Comparison of ENCODE assay signal across 10 mouse cellular contexts in the genomic region with DNA sequence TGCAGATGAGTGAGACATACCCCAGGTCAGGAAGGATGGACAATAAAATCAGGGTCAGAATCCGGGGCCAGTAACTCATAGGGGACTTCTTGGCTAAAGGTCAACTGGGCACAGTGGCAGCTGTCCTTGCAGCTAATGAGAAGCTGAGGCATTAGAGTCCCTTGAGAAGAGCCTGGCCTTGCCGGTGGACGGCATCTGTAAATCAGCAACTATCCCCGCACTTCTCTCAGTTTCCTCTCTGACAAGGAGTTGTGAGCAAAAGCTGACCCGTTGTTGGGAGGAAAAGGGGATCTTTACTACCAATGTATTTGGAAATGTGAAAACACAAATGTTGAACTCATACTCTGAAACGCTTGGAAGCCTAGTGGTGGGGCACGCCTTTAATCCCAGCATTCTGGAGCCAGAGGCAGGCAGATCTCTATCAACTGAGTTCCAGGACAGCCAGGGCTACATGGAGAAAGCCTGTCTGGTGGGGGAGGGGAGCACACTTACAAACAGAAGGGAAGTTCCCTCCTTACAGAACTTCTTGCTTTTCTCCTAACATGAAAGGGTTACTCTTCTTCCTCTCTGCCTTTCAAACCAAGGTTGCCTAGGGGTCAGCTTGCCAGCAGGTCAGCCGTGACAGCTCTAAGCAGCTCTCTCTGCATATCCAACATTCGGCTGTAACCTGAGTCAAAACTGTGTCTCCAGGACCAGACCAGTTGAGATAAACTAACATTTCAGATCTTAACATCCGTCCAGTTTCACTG. TPM values are rescaled to one million over a fixed set of nuclear protein-coding genes. Genes with fewer than 3 reads are reported as not detected.
DNase-seq lines count a peak whose midpoint lies in the region; ATAC-seq lines count a peak whose summit lies in the region.
"Had no signal": no experiment of that assay in that cellular context is flagged by ENCODE, and none has a peak within 500 bp of the region (broad histone marks: within the 10 kb centered on the region; RNA-seq: fewer than 3 reads in every experiment).

No protein-coding gene starts in this region.

- 50% methylated on average over 10 of the region's 10 CpGs for WGBS in hindbrain, embryonic 10.5 days
- 54% methylated on average over 10 of the region's 10 CpGs for WGBS in hindbrain, embryonic 12.5 days
- WGBS in heart, embryonic 12.5 days: 56% methylated on average over 10 of the region's 10 CpGs

- no peak for ATAC-seq in hindbrain, embryonic 12.5 days (ENCODE audit: low FRiP score)
- no peak for ATAC-seq in heart, embryonic 12.5 days (ENCODE audit: insufficient number of reproducible peaks, low FRiP score)
- ATAC-seq: forebrain, embryonic 14.5 days had no signal

- no peak overlapping the region for H3K4me2 ChIP-seq in hindbrain, embryonic 12.5 days (replicated peaks)
- peak overlapping the region; percentile 31 for H3K4me2 ChIP-seq in heart, embryonic 12.5 days
- H3K4me2 ChIP-seq: midbrain, embryonic 12.5 days had no signal

- H3K9me3 ChIP-seq in hindbrain, embryonic 10.5 days: no peaks in the 10 kb centered on the region
- H3K9me3 ChIP-seq in hindbrain, embryonic 12.5 days (replicated peaks): no peaks in the 10 kb centered on the region
- H3K9me3 ChIP-seq in heart, embryonic 12.5 days (replicated peaks): no peaks in the 10 kb centered on the region
- H3K9me3 ChIP-seq: midbrain, embryonic 12.5 days had no signal

- peak overlapping the region; percentile 40; the same call in 1 of the 2 replicates for H3K27ac ChIP-seq in hindbrain, embryonic 10.5 days
- H3K27ac ChIP-seq in hindbrain, embryonic 12.5 days: no peak overlapping the region
- H3K27ac ChIP-seq in heart, embryonic 12.5 days (ENCODE audit: poor library complexity, severe bottlenecking): peak overlapping the region; percentile 83
- H3K27ac ChIP-seq: midbrain, embryonic 12.5 days had no signal

- peaks cover 13% of the 10 kb centered on the region for H3K4me1 ChIP-seq in hindbrain, embryonic 10.5 days (replicated peaks)
- peaks cover 7% of the 10 kb centered on the region; the same call in 1 of the 2 replicates for H3K4me1 ChIP-seq in hindbrain, embryonic 12.5 days
- peaks cover 34% of the 10 kb centered on the region for H3K4me1 ChIP-seq in heart, embryonic 12.5 days (replicated peaks)

- H3K36me3 ChIP-seq in hindbrain, embryonic 10.5 days: no peaks in the 10 kb centered on the region
- H3K36me3 ChIP-seq in hindbrain, embryonic 12.5 days: peaks cover 5% of the 10 kb centered on the region; the same call in 1 of the 2 replicates
- peaks cover 7% of the 10 kb centered on the region; the same call in 1 of the 2 replicates for H3K36me3 ChIP-seq in heart, embryonic 12.5 days
- H3K36me3 ChIP-seq: midbrain, embryonic 12.5 days had no signal

- H3K9ac ChIP-seq in hindbrain, embryonic 12.5 days: no peak overlapping the region
- 0 out of 2 replicates have a peak overlapping the region, but pooled peaks have one; percentile 28 for H3K9ac ChIP-seq in heart, embryonic 12.5 days
- H3K9ac ChIP-seq: midbrain, embryonic 12.5 days had no signal

- peak; percentile 20 for DNase-seq in hindbrain, embryonic 10.5 days (ENCODE audit: low spot score)
- DNase-seq in ZHBTc4 (ENCODE audit: low read depth, low spot score): peak; percentile 93
- peak; percentile 34 to 61 for DNase-seq in kidney, postnatal 25 days
- no peak for DNase-seq in cerebellum, postnatal 25 days
- DNase-seq in frontal cortex, postnatal 36 days (ENCODE audit: low spot score in 2 of 2): no peak
- no peak for DNase-seq in right cerebral cortex, adult 18-20 months

- H3K4me3 ChIP-seq in hindbrain, embryonic 10.5 days: no peak overlapping the region
- H3K4me3 ChIP-seq in hindbrain, embryonic 12.5 days: no peak overlapping the region
- no peak overlapping the region for H3K4me3 ChIP-seq in heart, embryonic 12.5 days
- H3K4me3 ChIP-seq: midbrain, embryonic 12.5 days had no signal

- H3K27me3 ChIP-seq in hindbrain, embryonic 10.5 days (ENCODE audit: insufficient read depth, poor library complexity, severe bottlenecking): no peaks in the 10 kb centered on the region
- no peaks in the 10 kb centered on the region for H3K27me3 ChIP-seq in hindbrain, embryonic 12.5 days
- H3K27me3 ChIP-seq in heart, embryonic 12.5 days (replicated peaks): no peaks in the 10 kb centered on the region
- H3K27me3 ChIP-seq: midbrain, embryonic 12.5 days had no signal

RNA-seq across cellular contexts. Expression of a gene that starts 14.1 kb away (rescaled TPM):
- polyA plus RNA-seq in hindbrain, embryonic 10.5 days (2016; fragmentation: Nextera tagmentation; extraction: Ambion mirVana): 34.5 and 36.4 TPM in 2 replicates
- 48.8 and 54.1 TPM in 2 replicates for polyA plus RNA-seq in hindbrain, embryonic 12.5 days (2016; fragmentation: Nextera tagmentation; extraction: Ambion mirVana)
- 92.1 and 92.8 TPM in 2 replicates for polyA plus RNA-seq in heart, embryonic 12.5 days (2016; fragmentation: Nextera tagmentation; extraction: Ambion mirVana)

RNA-seq across cellular contexts. Expression of a gene that starts 35.3 kb away (rescaled TPM):
- 165 and 199 TPM in 2 replicates for polyA plus RNA-seq in hindbrain, embryonic 10.5 days (2016; fragmentation: Nextera tagmentation; extraction: Ambion mirVana)
- 94.2 and 94.9 TPM in 2 replicates for polyA plus RNA-seq in hindbrain, embryonic 12.5 days (2016; fragmentation: Nextera tagmentation; extraction: Ambion mirVana)
- polyA plus RNA-seq in heart, embryonic 12.5 days (2016; fragmentation: Nextera tagmentation; extraction: Ambion mirVana): 124 and 132 TPM in 2 replicates

Comparison
In these comparisons a context has a peak if more than half of its experiments do, and no peak if none do; other contexts are left out.
1. DNase-seq: peak in hindbrain, embryonic 10.5 days (single experiment), ZHBTc4 (single experiment) and kidney, postnatal 25 days (2 of 2); none in cerebellum, postnatal 25 days (0 of 2), frontal cortex, postnatal 36 days (0 of 2) and right cerebral cortex, adult 18-20 months (single experiment).